Mouse (Mus musculus): ENCODE data around the gene 1700084M14Rik. TPM values are rescaled to one million over a fixed set of nuclear protein-coding genes. Genes with fewer than 3 reads are reported as not detected.
"Not testable (repeated sequence)": the region's sequence is repeated elsewhere in the genome, so short reads cannot be mapped to it uniquely, and the experiment has no call there.

1700084M14Rik gene
- not detected for total RNA-seq (2021)
- long read RNA-seq = 0 reads

GRCm38 (mm10) chrX:91575811-91576210 is at the start of gene 1700084M14Rik:
TSS of gene 1700084M14Rik (minus strand) at chrX:91575911.
- DNase-seq (ENCODE audit: low spot score in 2 of 2) = not testable (repeated sequence)

Other genes starting within 250 kb of the 1700084M14Rik start
- not detected for gene Mageb2, start 244.2 kb downstream of the 1700084M14Rik start, total RNA-seq (2021)
- gene Gm5072, start 183.4 kb downstream of the 1700084M14Rik start, total RNA-seq (2021) = not detected
- not detected for gene Gm8914, start 95.8 kb downstream of the 1700084M14Rik start, total RNA-seq (2021)
- gene Gm14781, start 56.3 kb upstream of the 1700084M14Rik start, total RNA-seq (2021) = not detected
- not detected for gene Mageb5, start 207.1 kb upstream of the 1700084M14Rik start, total RNA-seq (2021)